Mouse (Mus musculus) gastrocnemius, adult 2 months (tissue): ENCODE data around the gene Tmtc3. TPM values are rescaled to one million over a fixed set of nuclear protein-coding genes. Genes with fewer than 3 reads are reported as not detected.
A peak's percentile ranks its signal among the peaks of the same experiment; 100 is the strongest.

ENCODE experiments used
- DNase-seq: peaks from one replicate; pipeline ENCODE4 v3.0.0; 2022
- H3K27ac ChIP-seq: fragments of 200-600 bp; 2 replicates; pipeline ENCODE4 v1.8.1; 2022; ENCODE audit warnings: mild to moderate bottlenecking
- H3K4me3 ChIP-seq: fragments of 200-600 bp; 2 replicates; pipeline ENCODE4 v1.8.1; 2022; ENCODE audit warnings: mild to moderate bottlenecking, moderate library complexity
- CTCF ChIP-seq: fragments of 200-600 bp; IDR thresholded peaks from 2 replicates; pipeline ENCODE4 v1.8.1; 2022; ENCODE audit warnings: antibody characterized with exemption, mild to moderate bottlenecking, moderate library complexity
- intact Hi-C: fragments of 180-260 bp; cut with DNase I; formaldehyde crosslinking; loops from one replicate; pipeline ENCODE4 v1.15.1; 2025
- long read RNA-seq, 2 experiments: library from polyadenylated mRNA; stranded (forward); transcript quantifications; one replicate each; pipeline ENCODE4 v2.0.0; 2021
- total RNA-seq, 2 experiments: library from RNA; stranded (reverse); gene quantifications; 2 replicates each; pipeline ENCODE4 v1.2.3; 2021

The Tmtc3 gene
- total RNA-seq: 10 to 100 TPM in 1 of 2 experiments, 1 to 10 TPM in 1; 10.0 to 11.7 TPM
- long read RNA-seq, experiment 1, full-length matches to known transcripts: 1 of 2 reads
- long read RNA-seq, experiment 1, partial matches to known transcripts: 0 of 2 reads
- long read RNA-seq, experiment 1, other reads (novel, unspliced or antisense): 1 of 2 reads
- long read RNA-seq, experiment 2, full-length matches to known transcripts: 1 of 2 reads
- long read RNA-seq, experiment 2, partial matches to known transcripts: 0 of 2 reads
- long read RNA-seq, experiment 2, other reads (novel, unspliced or antisense): 1 of 2 reads

DNA sequence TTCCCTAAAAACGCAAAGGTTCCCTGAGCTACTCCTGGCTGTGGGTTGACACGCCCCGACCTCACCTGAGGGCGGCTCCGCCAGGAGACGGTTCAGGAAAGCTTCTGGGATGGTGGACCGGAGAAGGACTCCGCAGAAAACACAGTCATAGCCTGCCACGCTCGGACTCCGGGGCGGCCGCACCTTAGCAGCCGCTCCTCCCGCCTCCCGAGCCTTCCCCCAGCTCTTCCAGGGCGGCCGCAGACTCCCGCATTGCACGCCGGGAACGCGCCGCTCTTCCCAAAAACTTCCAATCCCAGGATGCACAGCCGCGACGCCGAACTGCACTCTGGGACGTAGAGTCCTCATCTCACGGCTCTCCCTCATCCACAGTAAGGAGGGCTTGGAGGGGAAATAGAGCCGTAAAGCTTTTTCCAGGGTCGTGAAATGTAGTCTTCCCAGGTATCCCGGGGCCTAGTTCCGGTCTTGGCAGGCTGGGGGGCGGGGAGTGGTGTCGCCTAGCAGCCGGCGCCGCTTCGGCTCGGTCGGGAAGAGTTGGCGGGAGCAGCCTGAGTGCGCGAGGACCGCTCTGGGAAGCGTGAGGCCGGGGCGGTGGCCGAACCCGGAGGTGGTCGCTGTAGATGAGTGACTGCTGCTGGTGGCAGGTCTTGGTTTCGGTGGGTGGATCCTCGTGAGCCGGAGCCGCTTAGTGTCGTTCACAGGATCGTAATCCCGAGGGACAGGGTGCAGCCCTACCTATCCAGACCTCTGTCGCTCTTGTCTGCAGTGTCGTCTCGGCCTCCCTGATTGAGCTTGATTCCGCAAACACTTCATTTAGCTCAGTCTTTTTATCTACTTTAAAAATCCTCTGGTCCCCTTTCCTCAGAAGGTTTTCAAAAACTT lies at the start of gene Tmtc3, which contains the start of gene Cep290:
TSS of gene Tmtc3 (minus strand) at position 254 of the 882 bp plus-strand sequence.
TSS of gene Cep290 (plus strand) at position 462 of the 882 bp plus-strand sequence.
- DNase-seq: peak; percentile 95
- H3K4me3 ChIP-seq: peak within 1 kb of the TSS; percentile 97
- no peak for TF ChIP-seq CTCF
- peak within 1 kb of the TSS; percentile 88 for H3K27ac ChIP-seq
- intact Hi-C loops: loop anchor here (5.0 kb wide), 1 partner anchor 100 kb away; no protein-coding TSS in a partner anchor

- intact Hi-C loops: no loop called here
Observed at GRCm38 (mm10) chr10:100524499-100525390, 37.6 kb upstream of the Tmtc3 start.

DNA sequence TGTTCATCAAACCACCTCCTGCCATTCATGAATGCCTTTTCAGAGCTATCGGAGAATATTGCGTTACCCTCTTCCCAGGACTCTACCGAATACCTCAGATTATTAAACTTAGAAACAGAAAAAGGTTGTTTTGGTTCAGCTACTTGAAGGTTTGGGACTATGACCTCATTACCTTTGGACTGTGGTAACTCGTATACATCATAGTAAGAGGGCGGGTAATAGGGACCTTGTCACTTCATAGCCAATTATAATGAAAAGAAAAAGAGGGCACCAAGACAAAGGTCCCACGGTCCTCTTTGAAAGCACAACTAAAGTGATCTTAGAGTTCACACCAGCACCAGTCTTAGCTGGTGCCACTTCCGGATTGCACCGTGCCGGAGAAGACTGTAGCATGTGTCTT lies 35.2 kb upstream of the Tmtc3 start:
- H3K27ac ChIP-seq: no peak overlapping the region
- no peak overlapping the region for H3K4me3 ChIP-seq
- DNase-seq: no peak
- intact Hi-C loops: no loop called here
- TF ChIP-seq CTCF: no peak

More at GRCm38 (mm10) chr10:100524499-100525390, 37.6 kb upstream of the Tmtc3 start:
- no peak overlapping the region for H3K27ac ChIP-seq
- no peak overlapping the region for H3K4me3 ChIP-seq
- no peak for TF ChIP-seq CTCF
- no peak for DNase-seq

GRCm38 (mm10) chr10:100521617-100522016 lies 34.5 kb upstream of the Tmtc3 start:
- no peak overlapping the region for H3K27ac ChIP-seq
- no peak overlapping the region for H3K4me3 ChIP-seq
- intact Hi-C loops: no loop called here
- DNase-seq: no peak
- TF ChIP-seq CTCF: no peak

DNA sequence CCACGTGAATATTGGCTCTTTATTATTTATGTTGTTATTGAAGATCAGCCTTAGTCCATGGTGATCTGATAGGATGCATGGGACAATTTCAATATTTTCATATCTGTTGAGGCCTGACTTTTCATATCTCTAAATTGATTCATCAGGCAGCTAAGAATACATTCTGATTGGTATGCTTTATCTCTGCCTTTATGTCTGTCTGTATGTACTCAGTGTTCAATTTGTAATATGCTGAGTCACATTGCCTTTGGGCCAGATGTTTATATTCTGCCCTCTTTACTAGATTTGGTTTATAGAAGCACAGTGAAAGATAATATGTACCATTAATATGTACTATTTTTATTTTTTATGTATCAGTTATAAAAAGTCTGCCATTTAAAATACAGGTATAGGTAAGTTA lies 21.0 kb upstream of the Tmtc3 start:
- intact Hi-C loops: no loop called here
- no peak for TF ChIP-seq CTCF
- no peak for DNase-seq
- Histone ChIP-seq H3K4me3 (no peak overlapping the region), H3K27ac (no peak overlapping the region)

GRCm38 (mm10) chr10:100498309-100498708 lies 11.2 kb upstream of the Tmtc3 start:
- Histone ChIP-seq H3K27ac (no peak overlapping the region), H3K4me3 (no peak overlapping the region)
- DNase-seq: no peak
- intact Hi-C loops: no loop called here
- no peak for TF ChIP-seq CTCF

- DNase-seq: no peak
- intact Hi-C loops: no loop called here
- Histone ChIP-seq H3K4me3 (no peak overlapping the region), H3K27ac (no peak overlapping the region)
- no peak for TF ChIP-seq CTCF
Observed at GRCm38 (mm10) chr10:100491916-100492315, 4.8 kb upstream of the Tmtc3 start.

GRCm38 (mm10) chr10:100486701-100487096 lies 451 bp downstream of the Tmtc3 start:
- no peak for TF ChIP-seq CTCF
- Histone ChIP-seq H3K4me3 (peak overlapping the region; percentile 97), H3K27ac (peak overlapping the region; percentile 88)
- intact Hi-C loops: loop anchor here (5.0 kb wide), 1 partner anchor 101 kb away; no protein-coding TSS in a partner anchor
- no peak for DNase-seq

GRCm38 (mm10) chr10:100479538-100479937 lies 7.6 kb downstream of the Tmtc3 start:
- no peak overlapping the region for H3K27ac ChIP-seq
- no peak for DNase-seq
- no peak overlapping the region for H3K4me3 ChIP-seq
- intact Hi-C loops: loop anchor here (5.0 kb wide), 1 partner anchor 837 kb away; no protein-coding TSS in a partner anchor
- no peak for TF ChIP-seq CTCF

DNA sequence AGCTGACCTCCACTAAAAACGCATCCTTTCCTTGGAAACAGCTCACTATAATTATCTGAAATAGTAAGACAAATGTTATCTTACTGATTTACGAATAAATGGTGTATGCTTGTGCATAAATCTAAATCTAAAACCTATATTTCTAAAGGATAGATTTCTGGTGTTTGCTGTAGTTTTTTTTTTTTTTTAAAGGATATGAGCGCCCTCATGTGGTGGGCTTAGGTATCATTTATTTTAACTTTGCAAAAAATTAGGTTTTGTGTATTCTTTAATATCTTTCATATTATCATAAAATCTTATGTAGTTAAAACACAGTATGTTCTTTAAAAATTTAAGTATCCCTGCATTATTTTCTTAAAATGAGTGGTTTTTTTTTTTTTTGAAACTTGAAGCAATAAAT lies 12.1 kb downstream of the Tmtc3 start:
- Histone ChIP-seq H3K4me3 (no peak overlapping the region), H3K27ac (no peak overlapping the region)
- TF ChIP-seq CTCF: peak; percentile 61
- no peak for DNase-seq
- intact Hi-C loops: loop anchor here (5.0 kb wide), 1 partner anchor 833 kb away; no protein-coding TSS in a partner anchor

DNA sequence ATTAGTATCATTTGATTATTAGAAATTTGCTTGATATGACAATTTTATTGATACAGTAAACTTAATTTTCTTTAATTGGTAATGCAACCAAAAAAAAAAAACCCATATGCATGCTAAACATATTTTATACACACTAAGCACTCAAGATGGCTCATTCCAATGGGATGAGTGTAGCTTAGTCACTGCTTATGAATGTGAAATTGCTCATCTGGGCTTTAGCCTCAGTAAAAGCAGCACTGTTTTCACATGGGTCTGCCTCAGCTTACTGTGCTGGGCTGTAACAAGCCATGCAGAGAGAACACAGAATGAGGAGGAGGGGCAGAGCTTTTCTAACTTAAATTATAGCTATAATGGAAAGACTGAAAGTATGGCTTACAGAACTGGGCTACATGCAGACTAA lies 26.6 kb downstream of the Tmtc3 start:
- Histone ChIP-seq H3K4me3 (no peak overlapping the region), H3K27ac (no peak overlapping the region)
- intact Hi-C loops: no loop called here
- no peak for DNase-seq
- no peak for TF ChIP-seq CTCF

GRCm38 (mm10) chr10:100449394-100449793 lies 37.8 kb downstream of the Tmtc3 start:
- DNase-seq: no peak
- peak; percentile 40 for TF ChIP-seq CTCF
- intact Hi-C loops: no loop called here

More at GRCm38 (mm10) chr10:100449394-100449793, 37.8 kb downstream of the Tmtc3 start:
- Histone ChIP-seq H3K27ac (no peak overlapping the region), H3K4me3 (no peak overlapping the region)
